Mouse (Mus musculus) brain, adult 2 months (tissue): ENCODE measurements at regions not wholly inside any gene's neighbourhood (a gene's known extent, or its start where the extent isn't known, plus 50 kb on each side); places are given as distances from the start of the nearest gene placed in this dataset.
"Not testable (repeated sequence)": the region's sequence is repeated elsewhere in the genome, so short reads cannot be mapped to it uniquely, and the experiment has no call there.

ENCODE experiments used
- DNase-seq: peaks from one replicate; pipeline ENCODE4 v3.0.0; 2011; ENCODE audit warnings: low read depth, low spot score

- DNase-seq: no peak
These were observed 544.0 kb downstream of the Zfp704 start for GRCm38 (mm10) chr3:9065892-9066291.

GRCm38 (mm10) chr3:9064266-9065031 is 545.4 kb downstream of the Zfp704 start:
- DNase-seq: peak; percentile 80

GRCm38 (mm10) chr3:9063662-9064061 is 546.2 kb downstream of the Zfp704 start:
- no peak for DNase-seq

- DNase-seq: no peak
These were observed 548.5 kb downstream of the Zfp704 start for GRCm38 (mm10) chr3:9061396-9061795.

GRCm38 (mm10) chr3:9057703-9058102 is 552.2 kb downstream of the Zfp704 start:
- DNase-seq: not testable (repeated sequence)

GRCm38 (mm10) chr3:9056846-9057245 is 553.0 kb downstream of the Zfp704 start:
- peak; percentile 12 for DNase-seq

- DNase-seq: no peak
These were observed 554.1 kb downstream of the Zfp704 start for GRCm38 (mm10) chr3:9055780-9056179.
